Mouse (Mus musculus) left cerebral cortex, postnatal 14 days (tissue): Measurements from ENCODE around the gene Apoa1. TPM values are rescaled to one million over a fixed set of nuclear protein-coding genes. Genes with fewer than 3 reads are reported as not detected.

Experiments used
- DNase-seq, 2 experiments: peaks; one replicate each; pipeline ENCODE4 v3.0.0; 2021 to 2022; ENCODE audit warnings: low spot score in 2 of 2, mixed read lengths in 1 of 2
- intact Hi-C: fragments of 180-260 bp; cut with DNase I; formaldehyde crosslinking; loops from one replicate; pipeline ENCODE4 v1.15.1; 2025
- total RNA-seq, 2 experiments: library from RNA; stranded (reverse); gene quantifications; 2 replicates each; pipeline ENCODE4 v1.2.3; 2021

Gene Apoa1
- total RNA-seq, 2 experiments from 2014 or later: 0.57 TPM; not detected in 1

DNA sequence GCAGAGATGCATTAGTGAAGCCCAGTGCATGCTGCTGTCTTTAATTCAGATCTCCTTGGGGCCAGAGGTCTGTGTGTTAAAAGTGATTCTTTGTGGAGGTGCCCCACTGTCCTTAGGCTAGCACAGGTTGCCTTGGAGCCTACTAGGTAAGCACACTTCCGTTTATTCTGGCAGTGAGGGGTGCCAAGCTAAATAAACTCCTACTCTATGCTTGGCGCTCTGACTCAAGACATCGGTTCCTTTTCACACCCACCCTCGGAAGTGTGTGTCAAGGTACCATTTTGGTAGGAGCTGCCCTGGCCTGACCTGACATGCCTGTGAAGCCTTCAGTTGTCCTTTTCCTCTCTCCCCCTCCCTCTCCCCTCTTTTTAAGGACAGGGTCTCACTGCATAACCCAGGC is 14.1 kb upstream of the Apoa1 start:
- no peak for DNase-seq
- intact Hi-C loops: no loop called here

DNA sequence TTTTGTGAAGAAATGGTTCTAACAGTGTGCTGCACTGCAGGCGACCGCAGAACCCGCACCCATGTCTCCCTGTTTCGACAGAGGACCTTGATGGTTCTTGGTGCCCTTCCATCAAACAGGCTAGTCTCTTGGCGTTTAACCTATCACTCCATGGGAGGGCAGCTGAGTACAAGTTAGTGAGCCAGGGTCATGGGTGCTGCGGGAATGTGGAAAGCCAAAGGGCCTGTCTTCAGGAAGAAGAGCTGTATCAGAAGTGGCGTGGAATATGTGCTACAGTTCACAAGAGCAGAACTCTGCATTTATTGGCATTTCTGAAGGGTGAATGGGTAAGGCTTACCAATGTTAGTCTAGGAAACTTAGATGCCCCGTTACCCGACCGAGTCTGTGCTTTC is 13.4 kb upstream of the Apoa1 start:
- intact Hi-C loops: no loop called here
- DNase-seq: no peak

DNA sequence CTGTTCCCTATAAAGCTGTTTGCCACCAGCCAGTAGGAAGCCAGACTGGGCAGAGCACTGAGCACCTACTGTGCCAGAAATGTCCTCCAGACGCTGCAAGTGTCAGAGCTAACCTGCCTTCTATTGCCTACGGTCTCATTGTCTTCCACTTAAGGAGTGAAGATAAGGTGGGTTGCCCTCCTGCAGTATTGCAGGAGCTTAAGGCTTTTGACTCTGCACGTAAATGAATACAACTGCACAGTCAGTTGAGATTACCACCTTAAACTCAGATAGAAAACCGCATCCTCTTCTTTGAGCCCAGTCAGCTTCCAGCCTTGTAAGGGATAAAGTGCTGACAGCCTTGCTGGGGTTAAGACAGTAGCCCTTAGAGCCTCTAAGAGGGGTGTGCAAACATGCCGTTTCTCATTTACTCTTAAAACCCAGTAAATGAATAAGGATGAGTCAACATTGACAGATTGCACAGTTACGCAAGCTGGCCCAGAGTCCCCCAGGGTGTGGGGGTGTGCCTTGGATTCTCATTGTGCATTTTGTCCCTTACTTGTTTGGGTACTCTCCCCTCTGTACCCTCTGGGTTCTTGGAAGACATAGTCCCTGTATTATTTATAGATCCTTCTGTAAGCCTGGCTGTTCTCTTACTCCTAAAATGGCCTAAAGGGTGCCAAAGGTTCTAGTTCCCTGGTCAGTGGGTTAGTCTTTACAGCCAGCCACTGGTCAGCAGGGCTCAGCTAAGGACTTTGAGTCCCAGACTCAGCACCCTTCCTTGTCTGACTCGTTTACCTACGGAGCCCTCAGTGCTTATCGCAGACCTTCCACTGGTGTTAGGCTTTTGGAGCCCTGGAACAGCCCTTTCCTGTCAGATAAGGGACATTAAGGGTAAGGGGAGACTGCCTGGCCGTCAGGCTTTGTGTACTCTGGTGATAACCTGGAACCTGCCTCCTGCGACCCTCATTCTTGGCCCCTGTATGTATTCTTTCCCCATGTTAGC is 12.8 kb upstream of the Apoa1 start:
- intact Hi-C loops: no loop called here
- DNase-seq: peak in 1 of 2 experiments; percentile 31

DNA sequence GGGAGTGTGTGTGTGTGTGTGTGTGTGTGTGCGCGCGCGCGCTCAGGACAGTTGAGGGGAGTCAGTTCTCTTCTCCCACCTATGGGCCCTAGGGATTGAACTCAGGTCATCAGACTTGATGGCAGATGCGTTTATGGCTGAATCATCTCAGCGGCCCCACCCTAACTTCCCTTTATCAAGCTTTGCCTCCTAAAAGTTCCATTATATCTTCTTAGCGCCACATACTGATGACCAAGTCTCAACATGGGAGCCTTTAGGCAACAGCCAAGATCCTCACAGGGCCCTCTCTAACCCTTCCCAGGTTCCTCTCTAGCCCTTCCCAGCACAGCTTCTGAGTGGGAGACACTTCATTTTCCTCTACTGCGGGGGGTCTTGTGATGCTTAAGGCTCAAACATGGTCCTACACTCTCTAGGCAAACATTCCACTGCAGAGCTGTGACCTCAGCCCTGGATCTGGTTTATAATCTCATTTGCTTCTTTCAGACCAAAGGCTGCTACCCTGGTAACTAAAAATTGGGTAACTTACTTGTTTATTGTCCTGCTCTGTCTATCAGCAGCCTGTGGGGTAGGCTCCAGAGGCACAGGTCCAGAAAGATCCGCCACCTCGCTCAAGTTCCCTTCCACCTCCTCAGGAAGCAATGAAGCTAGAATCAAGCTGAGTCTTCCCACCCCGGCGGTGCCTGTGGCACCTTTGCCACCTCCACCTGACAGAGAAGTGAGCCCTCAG is 11.5 kb upstream of the Apoa1 start:
- intact Hi-C loops: no loop called here
- no peak for DNase-seq

DNA sequence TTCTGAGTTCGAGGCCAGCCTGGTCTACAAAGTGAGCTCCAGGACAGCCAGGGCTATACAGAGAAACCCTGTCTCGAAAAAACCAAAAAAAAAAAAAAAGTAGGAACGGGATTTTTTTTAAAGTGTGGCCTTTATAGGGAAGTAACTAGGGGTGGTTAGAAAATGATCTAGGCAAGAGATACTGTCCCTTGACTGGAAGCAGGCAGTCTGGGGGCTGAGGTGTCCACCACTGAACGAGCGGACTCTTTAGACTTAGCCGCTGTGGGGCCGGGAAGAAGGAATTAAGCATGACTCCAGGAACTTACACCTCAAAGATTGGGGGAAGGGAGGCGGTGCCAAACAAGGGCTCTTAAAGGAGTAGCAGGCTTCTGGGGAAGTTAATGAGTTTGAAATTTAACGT is 10.2 kb upstream of the Apoa1 start:
- no peak for DNase-seq
- intact Hi-C loops: no loop called here

DNA sequence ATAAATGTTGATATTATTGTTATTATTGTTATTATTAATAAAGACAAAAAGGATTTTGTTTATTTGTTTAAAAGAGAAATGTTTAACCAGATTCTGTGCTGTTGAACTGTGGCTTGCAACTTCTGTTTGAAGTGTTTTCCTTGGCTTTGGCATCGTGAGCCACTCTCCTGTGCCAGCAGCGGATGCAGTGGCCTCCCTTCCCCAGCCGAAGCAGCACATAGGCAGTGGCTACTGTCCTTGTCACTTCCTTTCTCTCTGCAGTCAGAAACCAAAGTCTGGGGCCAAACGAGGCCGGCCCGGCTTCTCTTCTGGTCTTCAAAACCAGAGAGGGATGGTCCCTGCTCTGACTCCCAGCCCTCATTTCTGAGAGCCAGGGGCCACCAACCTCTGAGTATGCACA is 5.3 kb upstream of the Apoa1 start:
- intact Hi-C loops: no loop called here
- DNase-seq: no peak

DNA sequence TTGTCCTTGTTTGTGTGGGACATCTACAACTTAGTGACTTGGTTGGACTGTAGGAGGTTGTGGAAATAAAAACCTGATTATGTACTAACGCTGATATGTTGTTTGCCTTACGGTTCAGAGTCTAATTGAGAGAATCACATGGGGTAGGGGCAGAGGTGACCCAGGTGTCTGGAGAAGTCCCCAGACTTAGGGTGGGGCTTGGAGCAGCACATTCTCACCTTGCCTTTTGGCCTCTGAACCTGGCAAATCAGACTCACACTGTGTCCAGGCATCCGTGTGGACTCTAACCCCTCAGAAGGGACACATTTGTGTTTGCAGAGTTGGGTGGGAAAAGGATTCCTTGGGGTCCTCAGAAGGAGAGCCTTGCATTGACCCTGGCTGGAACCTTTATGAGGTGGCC is 4.3 kb upstream of the Apoa1 start:
- no peak for DNase-seq
- intact Hi-C loops: no loop called here

DNA sequence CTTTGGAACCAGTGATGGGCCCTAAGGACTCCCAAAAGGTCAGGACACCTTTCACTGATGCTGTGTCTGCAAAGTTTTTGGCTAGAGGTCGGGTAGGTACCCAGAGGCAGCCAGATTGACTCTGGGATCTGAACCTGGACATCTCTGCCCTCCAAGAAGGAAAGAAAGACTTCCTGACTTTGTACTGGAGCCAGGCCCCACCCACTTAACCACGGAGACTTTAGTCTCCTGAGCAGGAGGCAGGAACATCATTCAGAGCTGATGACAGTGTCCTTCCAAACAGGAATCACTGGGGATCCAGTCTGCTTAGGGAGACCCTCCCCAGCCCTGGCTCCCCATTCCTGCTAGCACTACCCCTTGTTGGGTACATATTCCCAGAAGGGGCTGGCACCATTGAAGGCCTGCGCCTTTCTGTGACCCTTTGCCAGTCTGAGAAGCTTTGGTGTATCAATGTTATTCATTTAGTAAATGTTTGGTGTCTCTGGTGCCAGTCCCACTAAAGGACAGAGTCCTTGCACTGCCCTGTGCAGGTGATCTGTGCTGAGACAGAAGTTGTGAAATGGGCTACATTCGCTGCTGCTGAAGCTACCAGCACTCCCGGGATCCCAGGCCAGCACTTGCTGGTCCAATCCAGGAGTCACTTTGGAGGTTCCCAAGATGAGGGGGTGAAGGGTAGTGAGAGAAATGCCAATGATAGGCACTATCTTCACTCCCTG is 3.3 kb upstream of the Apoa1 start:
- DNase-seq: no peak
- intact Hi-C loops: no loop called here

DNA sequence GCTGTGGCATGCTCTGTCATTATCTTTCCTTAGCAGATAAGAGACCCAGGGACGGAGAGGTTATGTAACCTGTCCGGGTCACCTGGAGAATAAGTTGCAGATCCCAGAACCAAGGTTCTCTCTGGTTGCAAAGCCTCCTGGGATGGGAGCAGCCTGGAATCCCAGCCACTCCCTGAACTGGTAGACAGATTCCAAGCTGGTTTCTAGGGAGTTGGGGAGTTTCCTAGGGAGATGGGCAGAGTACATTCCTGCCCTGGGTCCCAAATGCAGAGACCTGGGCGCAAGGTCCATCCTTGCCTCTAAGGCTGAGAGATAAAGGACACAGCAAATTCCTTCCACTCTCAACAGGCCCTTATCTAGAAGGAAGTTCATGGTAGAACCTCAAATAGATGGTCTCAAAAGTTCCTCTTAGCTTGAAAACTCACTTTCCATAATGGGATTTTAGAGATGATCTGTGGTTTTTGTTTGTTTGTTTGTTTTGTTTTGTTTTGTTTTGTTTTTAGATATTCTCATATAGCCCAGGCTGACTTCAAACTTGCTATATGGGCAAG is 1.2 kb upstream of the Apoa1 start:
- no peak for DNase-seq
- intact Hi-C loops: no loop called here

DNA sequence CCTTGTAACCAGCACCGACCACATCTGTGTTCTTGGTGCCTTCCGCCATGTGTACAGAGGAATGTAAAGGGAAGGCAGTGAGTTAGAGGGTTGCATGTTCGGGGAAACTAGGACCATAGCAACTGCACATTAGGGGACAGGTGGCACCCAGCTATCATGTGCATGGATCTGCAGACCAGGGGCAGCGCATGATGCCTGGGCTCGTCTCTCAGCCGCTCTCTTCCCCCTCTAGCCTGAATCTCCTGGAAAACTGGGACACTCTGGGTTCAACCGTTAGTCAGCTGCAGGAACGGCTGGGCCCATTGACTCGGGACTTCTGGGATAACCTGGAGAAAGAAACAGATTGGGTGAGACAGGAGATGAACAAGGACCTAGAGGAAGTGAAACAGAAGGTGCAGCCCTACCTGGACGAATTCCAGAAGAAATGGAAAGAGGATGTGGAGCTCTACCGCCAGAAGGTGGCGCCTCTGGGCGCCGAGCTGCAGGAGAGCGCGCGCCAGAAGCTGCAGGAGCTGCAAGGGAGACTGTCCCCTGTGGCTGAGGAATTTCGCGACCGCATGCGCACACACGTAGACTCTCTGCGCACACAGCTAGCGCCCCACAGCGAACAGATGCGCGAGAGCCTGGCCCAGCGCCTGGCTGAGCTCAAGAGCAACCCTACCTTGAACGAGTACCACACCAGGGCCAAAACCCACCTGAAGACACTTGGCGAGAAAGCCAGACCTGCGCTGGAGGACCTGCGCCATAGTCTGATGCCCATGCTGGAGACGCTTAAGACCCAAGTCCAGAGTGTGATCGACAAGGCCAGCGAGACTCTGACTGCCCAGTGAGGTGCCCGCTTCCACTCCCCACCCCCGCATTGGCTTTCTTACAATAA is 1.4 kb downstream of the Apoa1 start:
- intact Hi-C loops: no loop called here
- peak; percentile 92 to 95 for DNase-seq

DNA sequence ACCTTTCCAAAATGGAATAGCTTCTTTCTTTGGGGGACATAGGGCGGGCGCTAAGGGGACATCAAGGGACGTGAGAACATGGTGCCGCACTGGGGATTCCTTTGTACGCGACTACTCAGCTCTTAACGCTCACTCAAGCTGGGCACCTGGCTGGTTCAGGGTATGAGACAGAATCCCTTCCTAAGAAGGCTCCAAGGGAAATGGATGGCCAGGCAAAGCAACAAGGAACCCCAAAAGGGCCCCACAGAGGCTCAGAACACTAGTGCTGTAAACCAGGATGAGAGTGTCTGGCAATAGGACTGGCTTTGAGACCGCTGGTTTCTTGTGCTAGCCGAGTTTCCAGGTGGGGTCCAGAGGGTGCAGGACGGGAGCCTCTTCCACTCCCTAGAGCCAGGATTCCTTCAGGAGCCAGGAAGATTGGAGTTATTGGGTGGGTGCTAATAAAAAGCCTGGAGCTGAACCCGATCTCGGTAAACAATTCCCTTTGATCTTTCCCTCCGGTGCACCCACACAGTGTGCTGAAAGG is 2.1 kb downstream of the Apoa1 start:
- intact Hi-C loops: no loop called here
- no peak for DNase-seq

DNA sequence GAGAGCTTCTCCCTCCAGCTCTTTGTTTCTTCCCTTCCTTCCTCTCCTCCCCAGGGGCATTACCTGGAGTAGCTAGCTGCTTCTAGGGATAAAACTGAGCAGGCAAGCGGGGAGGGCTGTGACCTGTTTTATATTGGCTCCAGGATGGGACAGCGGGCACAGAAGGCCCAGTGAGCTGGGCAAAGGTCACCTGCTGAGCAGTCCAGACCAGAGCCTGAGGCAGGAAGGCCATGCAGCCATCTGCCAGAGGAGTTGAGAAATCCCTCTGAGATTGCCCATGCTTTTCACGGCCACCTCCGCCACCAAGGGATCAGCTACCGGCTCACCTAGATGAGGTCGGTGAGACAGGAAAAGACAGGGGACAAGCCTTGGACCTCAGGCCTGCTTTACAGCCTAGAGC is 6.8 kb downstream of the Apoa1 start:
- intact Hi-C loops: no loop called here
- no peak for DNase-seq

DNA sequence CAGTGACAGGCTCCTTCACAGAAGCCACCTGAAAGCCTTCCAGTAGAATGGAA is 7.0 kb downstream of the Apoa1 start, which contains the start of gene Apoc3:
Apoc3 (minus strand) TSS at position 41 of the 53 bp plus-strand sequence.
- DNase-seq: no peak
- intact Hi-C loops: no loop called here

DNA sequence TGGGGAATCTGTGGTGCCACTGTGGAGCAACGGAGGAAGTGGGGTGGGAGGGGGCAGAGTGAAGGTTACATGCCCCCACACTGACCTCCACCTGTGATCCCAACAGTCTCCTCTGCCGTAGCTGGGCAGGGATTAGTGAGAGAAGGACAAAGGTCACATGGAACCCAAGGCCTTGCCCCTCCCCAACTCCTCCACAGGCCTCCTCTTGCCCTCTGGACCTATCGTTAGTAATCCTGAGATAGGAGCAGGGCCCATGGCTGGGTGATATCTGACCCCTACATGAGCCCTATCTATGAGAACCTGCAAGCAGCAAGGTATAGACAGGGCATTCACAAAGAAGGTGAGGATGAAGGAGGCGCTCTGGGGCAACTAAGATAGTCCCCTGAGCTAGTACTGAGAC is 7.3 kb downstream of the Apoa1 start:
- intact Hi-C loops: no loop called here
- DNase-seq: no peak

DNA sequence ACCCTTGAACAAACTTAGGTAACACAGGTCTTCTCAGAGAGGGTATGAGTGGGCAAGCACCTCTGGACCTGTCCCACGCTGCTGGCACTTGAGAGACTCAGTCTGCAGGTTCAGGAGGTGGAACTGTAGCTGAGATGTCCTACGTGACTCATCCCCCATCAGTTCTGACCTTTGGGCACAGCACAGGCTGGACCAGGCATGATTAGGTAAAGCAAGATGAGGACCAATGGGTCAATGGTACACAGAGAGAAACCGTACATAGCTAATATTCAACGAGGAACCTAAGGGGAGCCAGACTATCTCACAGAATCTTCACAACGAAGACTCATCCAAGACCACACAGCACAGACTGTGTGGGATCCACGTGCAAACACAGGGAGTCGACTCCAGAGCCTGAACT is 10.5 kb downstream of the Apoa1 start:
- intact Hi-C loops: no loop called here
- DNase-seq: no peak

DNA sequence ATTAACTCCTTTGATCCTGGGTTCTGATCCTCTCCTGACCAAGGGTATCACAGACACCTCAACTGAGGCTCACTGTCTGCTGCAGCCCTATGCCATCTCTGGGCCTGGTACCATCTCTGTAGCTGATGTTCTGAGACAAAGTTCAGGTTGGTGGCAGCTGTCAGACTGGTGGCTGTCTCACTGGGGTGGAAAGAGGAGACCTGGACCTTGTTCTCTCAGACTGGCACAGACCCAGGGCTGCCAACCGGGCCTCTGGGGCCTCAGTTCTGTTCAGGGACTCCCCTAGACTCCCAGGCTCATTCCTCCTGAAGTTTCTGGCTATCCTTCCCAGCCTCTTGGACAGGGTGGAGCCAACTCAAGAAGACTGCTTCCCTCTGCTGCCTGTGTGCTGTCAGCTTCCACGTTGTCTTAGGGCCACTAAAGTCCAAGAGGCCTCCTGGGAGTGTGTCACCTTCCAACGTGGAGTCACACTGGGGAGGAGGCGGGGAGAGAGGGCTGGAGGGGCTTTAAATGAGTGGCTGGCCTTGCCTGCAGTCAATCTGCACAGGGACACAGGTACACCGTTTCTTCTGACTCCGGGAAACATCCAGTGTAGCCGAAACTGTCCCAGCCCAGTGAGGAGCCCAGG is 12.3 kb downstream of the Apoa1 start, which contains the start of gene Apoa4:
Apoa4 (plus strand) TSS at position 171 of the 628 bp plus-strand sequence.
- intact Hi-C loops: no loop called here
- no peak for DNase-seq

DNA sequence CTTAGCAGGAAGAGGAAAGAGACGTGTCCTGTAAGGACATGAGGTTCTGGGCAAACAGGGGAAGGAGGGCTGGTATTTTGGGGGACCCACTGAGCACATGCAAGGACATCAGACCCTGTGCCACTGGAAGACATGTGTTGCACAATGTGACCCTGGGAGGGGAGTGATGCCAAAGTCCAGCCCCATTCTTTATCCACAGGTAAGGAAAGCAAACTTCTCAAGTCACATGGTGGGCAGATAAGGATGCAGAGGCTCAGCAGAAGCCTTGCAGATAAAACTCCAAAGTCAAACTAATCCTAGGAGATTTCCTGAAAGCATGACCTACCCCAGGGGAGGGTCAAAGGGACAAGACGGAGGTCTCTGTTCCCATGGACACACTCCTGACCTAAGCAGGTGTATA is 13.4 kb downstream of the Apoa1 start:
- DNase-seq: no peak
- intact Hi-C loops: no loop called here

DNA sequence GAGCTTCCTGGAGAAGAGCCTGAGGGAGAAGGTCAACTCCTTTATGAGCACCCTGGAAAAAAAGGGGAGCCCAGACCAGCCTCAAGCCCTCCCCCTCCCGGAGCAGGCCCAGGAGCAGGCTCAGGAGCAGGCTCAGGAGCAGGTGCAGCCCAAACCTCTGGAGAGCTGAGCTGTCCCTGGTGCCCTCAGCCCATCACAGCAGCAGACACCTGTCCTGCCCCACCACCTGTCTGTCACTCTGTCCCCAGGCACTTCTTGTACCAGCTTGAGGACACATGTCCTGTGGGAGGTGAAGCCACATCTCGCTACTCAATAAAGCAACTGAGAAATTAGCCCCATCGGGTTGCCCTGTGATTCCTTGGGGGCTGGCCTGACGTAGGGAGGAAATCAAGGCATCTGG is 14.7 kb downstream of the Apoa1 start:
- no peak for DNase-seq
- intact Hi-C loops: no loop called here

DNA sequence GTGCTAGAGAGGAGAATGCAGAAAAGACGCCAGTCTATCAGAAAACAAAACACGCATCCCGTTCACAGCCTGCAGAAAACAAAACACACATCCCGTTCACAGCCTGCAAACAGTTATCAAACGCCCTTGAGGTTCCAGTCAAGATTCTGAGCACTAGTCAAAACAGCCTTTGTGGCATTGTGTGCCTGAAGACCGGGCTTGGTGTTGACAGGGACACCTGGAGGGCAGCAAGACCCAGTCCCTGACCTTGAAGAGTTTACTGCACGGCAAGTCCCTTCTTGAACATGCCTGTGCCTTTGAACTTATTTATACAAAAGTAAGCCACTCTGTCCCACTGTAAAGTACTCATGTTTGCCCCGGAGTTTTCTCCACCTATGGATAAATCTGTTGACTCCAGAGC is 15.2 kb downstream of the Apoa1 start:
- DNase-seq: no peak
- intact Hi-C loops: no loop called here
